Mouse (Mus musculus) layer of hippocampus, postnatal 14 days (tissue): ENCODE results near the gene Ip6k2. TPM values are rescaled to one million over a fixed set of nuclear protein-coding genes. Genes with fewer than 3 reads are reported as not detected.

Source experiments
- DNase-seq, 2 experiments: peaks; one replicate each; pipeline ENCODE4 v3.0.0; 2021 to 2022; ENCODE audit warnings: low spot score in 2 of 2, mixed read lengths in 1 of 2
- total RNA-seq, 2 experiments: library from RNA; stranded (reverse); gene quantifications; 2 replicates each; pipeline ENCODE4 v1.2.3; 2021

The Ip6k2 gene
- total RNA-seq, 2 experiments from 2014 or later: 201 to 212 TPM

- no peak for DNase-seq
Observed at GRCm38 (mm10) chr9:108815557-108815956, 32.0 kb downstream of the Ip6k2 start.

- peak in 1 of 2 experiments; percentile 68 for DNase-seq
Observed at GRCm38 (mm10) chr9:108819495-108819894, 35.9 kb downstream of the Ip6k2 start.

DNA sequence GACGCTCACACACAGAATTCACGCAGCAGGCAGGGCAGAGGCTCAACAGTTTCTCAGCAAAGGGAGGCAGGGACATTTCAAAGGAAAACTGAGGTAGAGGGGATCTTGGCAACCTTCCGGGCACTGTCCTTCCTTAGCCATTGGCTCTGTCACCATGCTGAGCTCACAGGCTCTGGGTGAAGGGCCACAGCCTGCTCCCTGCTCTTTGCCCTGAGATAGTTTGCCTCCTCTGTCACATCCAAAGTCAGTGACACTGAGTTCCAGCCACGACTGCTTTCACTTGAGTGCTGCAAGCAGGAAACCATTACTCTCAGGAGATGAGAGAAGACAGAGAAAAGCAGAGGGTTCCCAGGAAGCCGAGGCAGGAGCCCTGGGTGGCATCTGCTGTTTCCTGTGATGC is 36.5 kb downstream of the Ip6k2 start:
- no peak for DNase-seq

GRCm38 (mm10) chr9:108824144-108824685 is 40.6 kb downstream of the Ip6k2 start:
- no peak for DNase-seq

DNA sequence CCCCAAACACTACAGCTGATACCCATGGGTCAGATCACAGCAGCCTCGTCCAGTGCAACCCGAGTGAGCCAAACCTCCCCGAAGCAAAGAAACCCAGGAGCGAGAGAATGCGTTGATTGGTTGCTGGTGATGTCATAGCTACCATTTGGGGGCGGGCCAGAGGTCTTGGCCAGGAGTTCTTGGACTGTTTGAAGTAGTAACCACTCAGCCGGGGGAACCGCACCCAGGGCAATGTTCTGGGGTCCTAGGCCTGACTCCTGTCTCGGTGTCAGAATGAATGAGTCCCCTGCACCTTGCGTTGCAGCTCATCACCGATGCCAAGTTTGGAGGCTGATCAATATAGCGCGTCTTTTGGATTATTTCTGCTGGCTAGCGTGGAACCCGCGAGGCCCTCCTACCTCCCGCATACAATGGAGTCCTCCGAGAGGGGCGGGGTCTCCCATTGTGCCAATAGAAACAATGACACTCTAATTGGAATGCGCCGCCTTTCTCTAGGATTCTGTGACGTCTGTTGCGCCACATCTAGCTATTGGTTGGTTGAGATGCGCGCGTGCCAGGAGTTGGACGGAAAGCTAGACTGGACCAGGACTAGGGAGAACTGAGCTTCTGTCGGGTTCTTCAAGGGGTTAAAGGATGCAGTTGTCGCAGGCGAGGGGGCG is 41.3 kb downstream of the Ip6k2 start:
- DNase-seq: peak; percentile 92 to 97

GRCm38 (mm10) chr9:108825820-108826699 is 42.5 kb downstream of the Ip6k2 start, which contains the start of gene Celsr3:
TSS of gene Celsr3 (plus strand) at chr9:108826320.
- peak; percentile 86 to 94 for DNase-seq

- DNase-seq: peak; percentile 60 to 62
Observed at GRCm38 (mm10) chr9:108826700-108827340, 43.2 kb downstream of the Ip6k2 start.

GRCm38 (mm10) chr9:108827454-108827853 is 43.9 kb downstream of the Ip6k2 start:
- DNase-seq: no peak

DNA sequence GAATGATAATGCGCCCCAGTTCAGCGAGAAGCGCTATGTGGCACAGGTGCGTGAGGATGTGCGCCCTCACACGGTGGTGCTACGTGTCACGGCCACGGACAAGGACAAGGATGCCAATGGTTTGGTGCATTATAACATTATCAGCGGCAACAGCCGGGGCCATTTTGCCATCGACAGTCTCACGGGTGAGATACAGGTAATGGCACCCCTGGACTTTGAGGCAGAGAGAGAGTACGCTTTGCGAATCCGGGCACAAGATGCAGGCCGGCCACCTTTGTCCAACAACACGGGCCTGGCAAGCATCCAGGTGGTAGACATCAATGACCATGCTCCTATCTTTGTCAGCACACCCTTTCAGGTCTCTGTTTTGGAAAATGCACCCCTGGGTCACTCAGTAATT is 44.3 kb downstream of the Ip6k2 start:
- DNase-seq: no peak

- no peak for DNase-seq
Observed at GRCm38 (mm10) chr9:108831637-108832036, 48.0 kb downstream of the Ip6k2 start.

GRCm38 (mm10) chr9:108832390-108833108 is 49.0 kb downstream of the Ip6k2 start:
- peak; percentile 63 to 82 for DNase-seq

DNA sequence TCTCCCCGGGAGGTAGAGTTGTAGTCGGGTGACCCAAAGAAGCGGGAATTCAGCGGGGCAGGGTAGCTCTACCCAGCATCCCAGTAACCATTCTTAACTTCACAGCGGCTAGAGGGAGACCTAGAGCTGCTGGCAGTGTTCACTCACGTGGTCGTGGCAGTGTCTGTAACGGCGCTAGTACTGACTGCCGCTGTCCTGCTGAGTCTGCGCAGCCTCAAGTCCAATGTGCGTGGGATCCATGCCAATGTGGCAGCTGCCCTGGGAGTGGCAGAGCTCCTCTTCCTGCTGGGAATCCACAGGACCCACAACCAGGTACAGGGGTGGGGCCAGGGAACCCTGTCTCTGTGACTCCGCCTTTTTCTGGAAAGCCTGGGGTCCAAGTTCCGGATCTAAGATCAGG is 59.4 kb downstream of the Ip6k2 start:
- DNase-seq: peak; percentile 58 to 63

GRCm38 (mm10) chr9:108845390-108845789 is 61.8 kb downstream of the Ip6k2 start:
- no peak for DNase-seq

- DNase-seq: no peak
Observed at GRCm38 (mm10) chr9:108847374-108847773, 63.8 kb downstream of the Ip6k2 start.

DNA sequence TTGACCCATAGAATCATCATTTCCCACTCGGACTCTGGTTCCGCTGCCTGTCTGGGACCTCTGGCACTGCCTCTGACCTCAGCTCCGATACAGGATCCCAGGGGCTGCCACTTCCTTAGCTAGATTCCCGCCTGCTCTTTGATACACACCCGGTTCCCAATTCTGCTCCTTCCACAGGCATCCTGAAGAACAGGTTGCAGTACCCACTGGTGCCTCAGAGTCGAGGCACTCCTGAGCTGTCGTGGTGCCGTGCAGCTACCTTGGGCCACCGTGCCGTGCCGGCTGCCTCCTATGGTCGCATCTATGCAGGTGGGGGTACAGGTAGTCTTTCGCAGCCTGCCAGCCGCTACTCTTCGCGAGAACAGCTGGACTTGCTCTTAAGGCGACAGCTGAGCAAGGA is 64.8 kb downstream of the Ip6k2 start:
- no peak for DNase-seq

- no peak for DNase-seq
Observed at GRCm38 (mm10) chr9:108852976-108853375, 69.4 kb downstream of the Ip6k2 start, which contains the start of gene Slc26a6. TSS of gene Slc26a6 (plus strand) at chr9:108853283.

DNA sequence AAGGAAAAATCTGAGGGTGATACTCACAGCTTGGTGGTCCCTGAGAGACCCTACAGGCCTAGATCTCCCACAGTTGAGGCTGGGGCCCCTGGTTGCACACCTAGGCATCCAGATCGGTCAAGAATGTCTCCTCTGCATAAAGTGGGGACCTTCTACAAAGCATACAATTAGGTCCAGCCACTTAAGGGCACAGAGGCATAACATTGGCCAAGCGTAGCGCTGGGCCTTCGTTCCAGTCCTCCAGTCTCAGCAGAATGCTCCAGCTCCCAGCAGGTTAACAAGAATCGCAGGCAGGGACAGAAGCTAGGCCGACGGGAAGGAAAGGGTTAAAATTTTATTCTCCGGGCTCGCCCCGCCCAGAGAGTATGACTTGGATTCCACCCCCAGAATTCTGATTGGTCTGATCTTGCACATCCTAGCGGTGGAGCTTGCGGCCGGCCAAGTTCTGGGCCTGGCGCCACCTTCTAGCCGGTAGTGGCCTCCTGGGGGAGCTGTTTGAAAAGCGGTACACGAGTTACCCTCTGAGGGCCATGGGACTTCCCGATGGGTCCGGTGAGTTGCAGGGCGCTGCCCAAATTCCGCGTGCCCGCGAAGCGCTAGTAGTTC is 70.1 kb downstream of the Ip6k2 start:
- peak in 1 of 2 experiments; percentile 97 for DNase-seq

DNA sequence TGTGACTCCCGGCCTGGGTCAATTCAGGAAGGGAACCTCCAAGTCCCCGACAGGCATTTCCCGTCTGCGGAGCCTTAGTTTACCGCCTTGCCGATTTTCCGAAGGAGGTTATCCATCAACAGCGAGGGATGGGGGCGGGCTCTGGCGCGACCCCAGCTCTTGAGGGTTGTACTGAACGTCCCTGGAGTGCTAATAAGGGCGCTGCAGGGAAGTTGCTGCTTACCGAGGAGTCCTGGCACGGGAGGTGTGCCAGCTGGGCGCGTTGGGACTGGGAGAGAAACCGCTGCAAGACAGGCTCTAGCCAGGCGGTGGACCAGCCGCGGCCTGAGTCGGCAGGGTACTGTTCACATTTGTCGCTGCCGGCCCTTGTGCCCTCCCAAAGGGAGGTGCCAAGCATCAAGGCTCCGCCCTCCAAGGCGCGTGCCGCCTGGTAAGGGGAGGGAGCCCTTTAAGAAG is 70.7 kb downstream of the Ip6k2 start:
- peak; percentile 90 to 92 for DNase-seq

DNA sequence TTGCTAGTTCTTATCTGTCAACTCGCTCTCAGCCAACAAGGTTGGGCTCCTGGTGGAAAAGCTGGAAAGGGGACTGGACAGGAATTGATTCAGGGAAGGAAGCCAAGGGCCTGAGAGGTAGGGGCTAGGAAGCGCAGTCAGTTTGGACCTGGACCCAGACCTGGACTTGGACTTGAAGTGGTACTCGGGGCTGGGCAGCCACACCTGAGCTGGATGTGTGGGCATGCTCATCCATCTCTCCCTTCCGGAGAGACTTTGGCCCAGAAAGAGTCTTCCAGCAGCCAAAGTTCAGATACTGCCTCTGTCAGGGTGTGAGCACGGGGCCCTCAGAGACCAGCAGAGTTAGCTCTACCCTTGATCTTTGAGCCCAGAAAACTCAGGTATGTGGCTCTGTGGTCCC is 71.7 kb downstream of the Ip6k2 start:
- DNase-seq: no peak
